8 mouse cellular contexts compared by ENCODE assay signal in genomic region chr1:87447183-87448104, GRCm38 (mm10). TPM values are rescaled to one million over a fixed set of nuclear protein-coding genes. Genes with fewer than 3 reads are reported as not detected.
DNase-seq lines count a peak whose midpoint lies in the region; ATAC-seq and TF ChIP-seq lines count a peak whose summit lies in the region.

No protein-coding gene starts in this region.

- TF ChIP-seq EP300 in ES-Bruce4 (IDR thresholded peaks at IDR 0.05; ENCODE audit: insufficient read depth, low read depth, low read length) = no peak

- no peaks in the 10 kb centered on the region for H3K27me3 ChIP-seq in forebrain, embryonic 10.5 days (ENCODE audit: poor library complexity, severe bottlenecking)
- no peaks in the 10 kb centered on the region for H3K27me3 ChIP-seq in forebrain, embryonic 12.5 days
- no peaks in the 10 kb centered on the region for H3K27me3 ChIP-seq in ES-Bruce4 (ENCODE audit: control insufficient read depth, insufficient read depth, low read length, poor library complexity, severe bottlenecking)
- no peaks in the 10 kb centered on the region for H3K27me3 ChIP-seq in forebrain, embryonic 15.5 days

- no peak overlapping the region for H3K4me2 ChIP-seq in forebrain, embryonic 12.5 days
- no peak overlapping the region for H3K4me2 ChIP-seq in forebrain, embryonic 15.5 days (replicated peaks)

- no peak overlapping the region for H3K4me3 ChIP-seq in forebrain, embryonic 10.5 days
- H3K4me3 ChIP-seq in forebrain, embryonic 12.5 days (replicated peaks) = no peak overlapping the region
- no peak overlapping the region for H3K4me3 ChIP-seq in ES-Bruce4 (ENCODE audit: low read depth, low read length)
- H3K4me3 ChIP-seq in forebrain, embryonic 15.5 days = no peak overlapping the region

- peak; percentile 49 for DNase-seq in forebrain, embryonic 10.5 days (ENCODE audit: extremely low spot score, low spot score)
- DNase-seq in kidney, postnatal 25 days = peak; percentile 62 to 76
- peak; percentile 69 for DNase-seq in lung, postnatal 10 days
- DNase-seq in right cerebral cortex, postnatal 25 days = peak; percentile 50

- TF ChIP-seq CTCF in ES-Bruce4 (IDR thresholded peaks at IDR 0.05; ENCODE audit: low read depth, low read length) = peak; percentile 69

- ATAC-seq in forebrain, embryonic 12.5 days (ENCODE audit: low FRiP score) = no peak
- peak; percentile 64; the same call in 1 of the 2 replicates for ATAC-seq in cerebellum, adult (ENCODE audit: insufficient number of reproducible peaks, low FRiP score, low TSS enrichment)
- 0 out of 2 replicates have a peak, but pooled peaks have one; percentile 61 for ATAC-seq in forebrain, embryonic 15.5 days (replicated peaks)

- H3K36me3 ChIP-seq in forebrain, embryonic 10.5 days (replicated peaks) = peaks cover 83% of the 10 kb centered on the region
- H3K36me3 ChIP-seq in forebrain, embryonic 12.5 days (replicated peaks) = peaks cover 77% of the 10 kb centered on the region
- peaks cover 42% of the 10 kb centered on the region for H3K36me3 ChIP-seq in ES-Bruce4 (ENCODE audit: control insufficient read depth, insufficient read depth, low read length, poor library complexity, severe bottlenecking)
- H3K36me3 ChIP-seq in forebrain, embryonic 15.5 days = peaks cover 64% of the 10 kb centered on the region

- H3K9ac ChIP-seq in forebrain, embryonic 12.5 days = no peak overlapping the region
- no peak overlapping the region for H3K9ac ChIP-seq in ES-Bruce4 (ENCODE audit: low read depth, poor library complexity, severe bottlenecking)
- H3K9ac ChIP-seq in forebrain, embryonic 15.5 days (replicated peaks) = no peak overlapping the region

- TF ChIP-seq POLR2A in ES-Bruce4 (IDR thresholded peaks at IDR 0.05; ENCODE audit: insufficient read depth, low read length) = no peak

- 44% methylated on average over 5 of the region's 5 CpGs for WGBS in forebrain, embryonic 10.5 days
- WGBS in forebrain, embryonic 12.5 days = 40% methylated on average over 5 of the region's 5 CpGs
- 37% methylated on average over 5 of the region's 5 CpGs for WGBS in forebrain, embryonic 15.5 days

- H3K9me3 ChIP-seq in forebrain, embryonic 10.5 days = no peaks in the 10 kb centered on the region
- no peaks in the 10 kb centered on the region for H3K9me3 ChIP-seq in forebrain, embryonic 12.5 days
- H3K9me3 ChIP-seq in ES-Bruce4 (replicated peaks; ENCODE audit: control insufficient read depth, insufficient read depth, low read length, poor library complexity, severe bottlenecking) = no peaks in the 10 kb centered on the region
- no peaks in the 10 kb centered on the region for H3K9me3 ChIP-seq in forebrain, embryonic 15.5 days

- H3K4me1 ChIP-seq in forebrain, embryonic 10.5 days = no peaks in the 10 kb centered on the region
- H3K4me1 ChIP-seq in forebrain, embryonic 12.5 days = no peaks in the 10 kb centered on the region
- no peaks in the 10 kb centered on the region for H3K4me1 ChIP-seq in ES-Bruce4 (ENCODE audit: control insufficient read depth, insufficient read depth, low read length)
- H3K4me1 ChIP-seq in forebrain, embryonic 15.5 days = no peaks in the 10 kb centered on the region

- no peak overlapping the region for H3K27ac ChIP-seq in forebrain, embryonic 10.5 days
- no peak overlapping the region for H3K27ac ChIP-seq in forebrain, embryonic 12.5 days
- H3K27ac ChIP-seq in ES-Bruce4 (ENCODE audit: insufficient read depth, low read length) = no peak overlapping the region
- no peak overlapping the region for H3K27ac ChIP-seq in forebrain, embryonic 15.5 days (replicated peaks)

RNA-seq across cellular contexts. Expression of gene Snorc, which starts 22.6 kb away (rescaled TPM):
- not detected in 2 replicates for polyA plus RNA-seq in forebrain, embryonic 10.5 days (2016; fragmentation: Nextera tagmentation; extraction: Ambion mirVana)
- not detected in 2 replicates for polyA plus RNA-seq in forebrain, embryonic 12.5 days (2016; fragmentation: Nextera tagmentation; extraction: Ambion mirVana)
- not detected in 2 replicates for polyA plus RNA-seq in ES-Bruce4 (2011; ENCODE audit: insufficient read depth, insufficient read length, low read depth, missing spikeins)
- 0.45 TPM in 1 of 2 replicates, not detected in the other for polyA plus RNA-seq in forebrain, embryonic 15.5 days (2015; fragmentation: Nextera tagmentation; extraction: Ambion mirVana)

RNA-seq across cellular contexts. Expression of gene Kcnj13, which starts 52.9 kb away (rescaled TPM):
- polyA plus RNA-seq in forebrain, embryonic 10.5 days (2016; fragmentation: Nextera tagmentation; extraction: Ambion mirVana) = 0.55 and 0.58 TPM in 2 replicates
- 2.0 and 6.3 TPM in 2 replicates for polyA plus RNA-seq in forebrain, embryonic 12.5 days (2016; fragmentation: Nextera tagmentation; extraction: Ambion mirVana)
- not detected in 2 replicates for polyA plus RNA-seq in ES-Bruce4 (2011; ENCODE audit: insufficient read depth, insufficient read length, low read depth, missing spikeins)
- polyA plus RNA-seq in forebrain, embryonic 15.5 days (2015; fragmentation: Nextera tagmentation; extraction: Ambion mirVana) = 6.0 and 11.8 TPM in 2 replicates
